Mouse (Mus musculus) bone marrow macrophage, adult 2 months (primary cell): ENCODE measurements around the gene Ano3.
"Not testable (repeated sequence)": the region's sequence is repeated elsewhere in the genome, so short reads cannot be mapped to it uniquely, and the experiment has no call there.

ENCODE experiments used
- CTCF ChIP-seq: IDR thresholded peaks from 2 replicates; pipeline ENCODE4 v1.5.1; 2012; ENCODE audit warnings: low read depth, mild to moderate bottlenecking, low read length, moderate library complexity
- POLR2A ChIP-seq: IDR thresholded peaks from 2 replicates; pipeline ENCODE4 v1.6.1; 2012; ENCODE audit warnings: mild to moderate bottlenecking, low read depth, low read length, borderline replicate concordance

GRCm38 (mm10) chr2:110950823-110951222 lies at the start of gene Ano3:
- not testable (repeated sequence) for TF ChIP-seq POLR2A, CTCF
